Mouse (Mus musculus) liver, embryonic 16.5 days (tissue): Measurements from ENCODE around the gene Plekhg5. TPM values are rescaled to one million over a fixed set of nuclear protein-coding genes. Genes with fewer than 3 reads are reported as not detected.

Experiments
- ATAC-seq: fragments of 200-750 bp; cut with Nextera tagmentation; 2 replicates; pipeline ENCODE4 v1.8.0; 2017; ENCODE audit warnings: low read depth, mild to moderate bottlenecking, moderate number of reproducible peaks, moderate library complexity
- H3K27ac ChIP-seq: fragments of 300-500 bp; sonication (generic); 2 replicates; pipeline ENCODE4 v1.5.1; 2014; ENCODE audit warnings: mild to moderate bottlenecking, low read length
- H3K27me3 ChIP-seq: fragments of 300-500 bp; sonication (generic); 2 replicates; pipeline ENCODE4 v1.6.1; 2014; ENCODE audit warnings: low read depth, low read length, mixed read lengths; ENCODE audit not compliant: control insufficient read depth, insufficient read depth
- H3K36me3 ChIP-seq: fragments of 300-500 bp; sonication (generic); 2 replicates; pipeline ENCODE4 v1.6.1; 2014; ENCODE audit warnings: mild to moderate bottlenecking; ENCODE audit not compliant: control insufficient read depth, insufficient read depth
- H3K4me1 ChIP-seq: fragments of 300-500 bp; sonication (generic); 2 replicates; pipeline ENCODE4 v1.6.1; 2014; ENCODE audit warnings: low read depth, low read length, mixed read lengths; ENCODE audit not compliant: control insufficient read depth
- H3K4me2 ChIP-seq: fragments of 300-500 bp; sonication (generic); 2 replicates; pipeline ENCODE4 v1.6.1; 2014; ENCODE audit warnings: low read depth, low read length, mixed read lengths
- H3K4me3 ChIP-seq: fragments of 300-500 bp; sonication (generic); 2 replicates; pipeline ENCODE4 v1.5.1; 2014; ENCODE audit warnings: low read depth, mild to moderate bottlenecking, low read length
- H3K9ac ChIP-seq: fragments of 300-500 bp; sonication (generic); 2 replicates; pipeline ENCODE4 v1.6.1; 2014; ENCODE audit warnings: low read depth, low read length
- H3K9me3 ChIP-seq: fragments of 300-500 bp; sonication (generic); replicated peaks from 2 replicates; pipeline ENCODE4 v1.6.1; 2016; ENCODE audit warnings: low read length; ENCODE audit not compliant: control insufficient read depth
- WGBS: fragments of 180-500 bp; shearing (Covaris S2); extraction: QIAGEN DNeasy Blood & Tissue Kit; methylation state at CpG from one replicate; pipeline ENCODE4 v1.1.7; 2014; ENCODE audit not compliant: insufficient replicate concordance; 5-methylcytosine and 5-hydroxymethylcytosine counted together
- polyA plus RNA-seq: library from polyadenylated mRNA; unstranded; fragments of >200 nt; fragmentation: Nextera tagmentation; extraction: Ambion mirVana; gene quantifications from 2 replicates; pipeline ENCODE4 v1.2.1, GENCODE M21; 2015

Plekhg5 gene
- polyA plus RNA-seq, 1 experiment from 2014 or later, result 5.1 TPM

GRCm38 (mm10) chr4:152114080-152114479 lies 41.8 kb downstream of the Plekhg5 start:
- Histone ChIP-seq H3K27ac (no peak overlapping the region), H3K4me1 (peaks cover 27% of the 10 kb centered on the region), H3K9me3 (no peaks in the 10 kb centered on the region), H3K4me3 (no peak overlapping the region), H3K36me3 (peaks cover 4% of the 10 kb centered on the region), H3K9ac (no peak overlapping the region), H3K27me3 (peaks cover 49% of the 10 kb centered on the region), H3K4me2 (no peak overlapping the region)
- no peak for ATAC-seq
- WGBS, result 83% methylated on average over 16 of the region's 16 CpGs

GRCm38 (mm10) chr4:152115921-152116612 lies 43.8 kb downstream of the Plekhg5 start, which contains the start of gene Tnfrsf25:
Gene Tnfrsf25 (plus strand): TSS chr4:152115934.
- H3K9me3 ChIP-seq, result no peaks in the 10 kb centered on the region
- 3% methylated on average over 30 of the region's 30 CpGs for WGBS
- no peak within 1 kb of the TSS for H3K4me3 ChIP-seq
- 0 out of 2 replicates have a peak within 1 kb of the TSS, but pooled peaks have one; percentile 13 for H3K9ac ChIP-seq
- peak within 1 kb of the TSS; percentile 24 for H3K4me2 ChIP-seq
- ATAC-seq, result no peak
- peaks cover 69% of the 10 kb centered on the region for H3K27me3 ChIP-seq
- no peak within 1 kb of the TSS for H3K27ac ChIP-seq
- H3K4me1 ChIP-seq, result peaks cover 15% of the 10 kb centered on the region
- peaks cover 3% of the 10 kb centered on the region for H3K36me3 ChIP-seq

- Histone ChIP-seq H3K4me1 (peaks cover 10% of the 10 kb centered on the region), H3K4me3 (no peak overlapping the region), H3K9ac (no peak overlapping the region), H3K27me3 (peaks cover 84% of the 10 kb centered on the region), H3K27ac (no peak overlapping the region), H3K4me2 (no peak overlapping the region), H3K9me3 (no peaks in the 10 kb centered on the region), H3K36me3 (peaks cover 3% of the 10 kb centered on the region)
- ATAC-seq, result no peak
- 60% methylated on average over 9 of the region's 9 CpGs for WGBS
Measured at GRCm38 (mm10) chr4:152117538-152117937, 45.2 kb downstream of the Plekhg5 start.

GRCm38 (mm10) chr4:152119396-152120292 lies 47.3 kb downstream of the Plekhg5 start:
- Histone ChIP-seq H3K27ac (no peak overlapping the region), H3K27me3 (peaks cover 100% of the 10 kb centered on the region), H3K36me3 (no peaks in the 10 kb centered on the region), H3K4me3 (no peak overlapping the region), H3K9ac (no peak overlapping the region), H3K4me1 (peaks cover 10% of the 10 kb centered on the region), H3K9me3 (no peaks in the 10 kb centered on the region), H3K4me2 (no peak overlapping the region)
- WGBS, result 17% methylated on average over 39 of the region's 39 CpGs
- ATAC-seq, result no peak

GRCm38 (mm10) chr4:152120311-152121182 lies 48.2 kb downstream of the Plekhg5 start:
- H3K27me3 ChIP-seq, result peaks cover 100% of the 10 kb centered on the region

GRCm38 (mm10) chr4:152121183-152121505 lies 48.8 kb downstream of the Plekhg5 start:
- peaks cover 100% of the 10 kb centered on the region for H3K27me3 ChIP-seq
- no peak overlapping the region for H3K4me3 ChIP-seq
- no peak overlapping the region for H3K27ac ChIP-seq
- no peak for ATAC-seq
- WGBS, result under 1% methylated on average over 12 of the region's 12 CpGs
- no peak overlapping the region for H3K4me2 ChIP-seq
- no peak overlapping the region for H3K9ac ChIP-seq
- no peaks in the 10 kb centered on the region for H3K9me3 ChIP-seq
- H3K36me3 ChIP-seq, result no peaks in the 10 kb centered on the region
- peaks cover 5% of the 10 kb centered on the region for H3K4me1 ChIP-seq

More at GRCm38 (mm10) chr4:152120311-152121182, 48.2 kb downstream of the Plekhg5 start:
- 4% methylated on average over 31 of the region's 31 CpGs for whole genome bisulfite sequencing
- H3K4me1 ChIP-seq, result peaks cover 9% of the 10 kb centered on the region
- no peaks in the 10 kb centered on the region for H3K36me3 ChIP-seq
- 0 out of 2 replicates have a peak overlapping the region, but pooled peaks have one; percentile 16 for H3K4me3 ChIP-seq
- peak overlapping the region; percentile 22 for H3K4me2 ChIP-seq
- no peaks in the 10 kb centered on the region for H3K9me3 ChIP-seq
- H3K27ac ChIP-seq, result no peak overlapping the region
- no peak overlapping the region for H3K9ac ChIP-seq
- no peak for ATAC-seq

- WGBS, result 9% methylated on average over 13 of the region's 13 CpGs
- peaks cover 100% of the 10 kb centered on the region for H3K27me3 ChIP-seq
- no peak overlapping the region for H3K4me2 ChIP-seq
- no peak overlapping the region for H3K27ac ChIP-seq
- no peak overlapping the region for H3K9ac ChIP-seq
- no peak overlapping the region for H3K4me3 ChIP-seq
- H3K9me3 ChIP-seq, result no peaks in the 10 kb centered on the region
- peaks cover 5% of the 10 kb centered on the region for H3K4me1 ChIP-seq
- no peak for ATAC-seq
- H3K36me3 ChIP-seq, result no peaks in the 10 kb centered on the region
Measured at GRCm38 (mm10) chr4:152124361-152124961, 52.2 kb downstream of the Plekhg5 start.
